Mouse (Mus musculus) heart, postnatal 0 days (tissue): Measurements from ENCODE around the gene Tspear. TPM values are rescaled to one million over a fixed set of nuclear protein-coding genes. Genes with fewer than 3 reads are reported as not detected.
"Not testable (repeated sequence)": the region's sequence is repeated elsewhere in the genome, so short reads cannot be mapped to it uniquely, and the experiment has no call there.

Source experiments
- ATAC-seq: fragments of 200-750 bp; cut with Nextera tagmentation; 2 replicates; pipeline ENCODE4 v1.8.0; 2017; ENCODE audit warnings: low read depth, moderate number of reproducible peaks, moderate library complexity; ENCODE audit not compliant: insufficient read depth
- DNase-seq: peaks from one replicate; pipeline ENCODE4 v3.0.0-alpha.2; 2016; ENCODE audit warnings: low spot score
- H3K27ac ChIP-seq: fragments of 300-500 bp; sonication (generic); 2 replicates; pipeline ENCODE4 v1.5.1; 2014; ENCODE audit warnings: low read depth, mild to moderate bottlenecking
- H3K27me3 ChIP-seq: fragments of 300-500 bp; sonication (generic); 2 replicates; pipeline ENCODE4 v1.6.1; 2014; ENCODE audit warnings: low read length, mixed read lengths; ENCODE audit not compliant: control insufficient read depth, insufficient read depth
- H3K36me3 ChIP-seq: fragments of 300-500 bp; sonication (generic); replicated peaks from 2 replicates; pipeline ENCODE4 v1.6.1; 2014; ENCODE audit warnings: low read length, mixed read lengths; ENCODE audit not compliant: control insufficient read depth, insufficient read depth
- H3K4me1 ChIP-seq: fragments of 300-500 bp; sonication (generic); 2 replicates; pipeline ENCODE4 v1.6.1; 2014; ENCODE audit warnings: antibody characterized with exemption; ENCODE audit not compliant: control insufficient read depth, insufficient read depth
- H3K4me2 ChIP-seq: fragments of 300-500 bp; sonication (generic); 2 replicates; pipeline ENCODE4 v1.6.1; 2014; ENCODE audit warnings: low read depth, mild to moderate bottlenecking, low read length, moderate library complexity
- H3K4me3 ChIP-seq: fragments of 300-500 bp; sonication (generic); 2 replicates; pipeline ENCODE4 v1.5.1; 2014; ENCODE audit warnings: low read depth, low read length
- H3K9ac ChIP-seq: fragments of 300-500 bp; sonication (generic); replicated peaks from 2 replicates; pipeline ENCODE4 v1.6.1; 2014; ENCODE audit warnings: low read depth, low read length, mixed read lengths
- H3K9me3 ChIP-seq: fragments of 300-500 bp; sonication (generic); replicated peaks from 2 replicates; pipeline ENCODE4 v1.6.1; 2016; ENCODE audit warnings: low read length; ENCODE audit not compliant: control insufficient read depth
- CTCF ChIP-seq: IDR thresholded peaks from 2 replicates; pipeline ENCODE4 v1.5.1; 2016; ENCODE audit warnings: antibody characterized with exemption, control low read depth, low read depth
- EP300 ChIP-seq: IDR thresholded peaks from 2 replicates; pipeline ENCODE4 v1.6.1; 2016; ENCODE audit warnings: antibody characterized with exemption, low read depth
- WGBS: fragments of 180-500 bp; shearing (Covaris S2); extraction: QIAGEN DNeasy Blood & Tissue Kit; methylation state at CpG from one replicate; pipeline ENCODE4 v1.1.7; 2014; 5-methylcytosine and 5-hydroxymethylcytosine counted together
- polyA plus RNA-seq: library from polyadenylated mRNA; unstranded; fragments of >200 nt; fragmentation: Nextera tagmentation; extraction: Ambion mirVana; gene quantifications from 2 replicates; pipeline ENCODE4 v1.2.1, GENCODE M21; 2015
- total RNA-seq: library from RNA; depleted of rRNA; stranded (reverse); fragments of >200 nt; gene quantifications from 2 replicates; pipeline ENCODE4 v1.2.3, GENCODE M21; 2014; ENCODE audit warnings: low replicate concordance

The Tspear gene
- total and polyA plus RNA-seq, 2 experiments from 2014 or later: 1.1 TPM; not detected in 1

DNA sequence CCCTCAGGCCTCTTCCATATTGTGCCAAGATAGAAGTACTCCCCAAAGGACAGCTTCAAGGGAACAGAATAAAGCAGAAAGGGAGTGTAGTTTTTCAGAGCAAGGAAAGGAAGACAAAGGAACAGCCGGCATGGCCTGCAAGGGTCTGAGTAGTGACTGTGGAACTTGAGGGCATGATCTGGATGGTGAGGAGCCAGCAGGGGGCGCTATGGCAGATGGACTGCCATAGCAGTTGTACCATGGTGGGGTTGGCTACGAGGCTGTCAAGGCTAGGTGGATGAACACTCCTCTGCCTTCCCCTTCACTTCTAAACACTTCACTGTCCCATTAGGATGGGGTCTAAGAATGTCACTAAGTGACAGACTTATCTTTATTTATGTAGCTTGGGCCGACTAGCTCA lies 42.9 kb downstream of the Tspear start:
- Histone ChIP-seq H3K4me2 (no peak overlapping the region), H3K27ac (no peak overlapping the region), H3K4me1 (no peaks in the 10 kb centered on the region), H3K4me3 (no peak overlapping the region), H3K9ac (no peak overlapping the region), H3K27me3 (no peaks in the 10 kb centered on the region), H3K36me3 (no peaks in the 10 kb centered on the region), H3K9me3 (no peaks in the 10 kb centered on the region)
- no peak for DNase-seq
- 49% methylated on average over 4 of the region's 4 CpGs for WGBS
- no peak for TF ChIP-seq EP300
- TF ChIP-seq CTCF: no peak; the same call in 1 of the 2 replicates
- no peak for ATAC-seq

DNA sequence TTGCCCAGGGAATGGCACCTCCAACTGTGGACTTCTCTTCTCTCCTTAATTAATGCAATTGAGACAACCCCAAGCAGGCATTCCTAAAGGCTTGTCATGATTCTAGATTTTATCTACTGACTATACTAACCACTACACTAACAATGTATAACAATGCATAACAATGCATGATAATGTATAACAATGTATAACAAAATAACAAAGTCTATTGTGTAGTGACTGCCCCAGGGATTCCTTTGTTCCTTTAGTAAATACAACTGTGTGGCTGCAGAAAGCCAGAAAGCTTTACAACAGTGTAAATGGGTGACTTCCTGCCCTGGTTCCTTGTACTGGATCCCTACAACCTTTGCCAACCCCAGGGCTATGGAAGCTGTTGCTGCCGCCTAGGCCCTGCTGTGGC lies 49.6 kb downstream of the Tspear start:
- no peak overlapping the region for H3K27ac ChIP-seq
- H3K4me2 ChIP-seq: no peak overlapping the region
- H3K4me1 ChIP-seq: no peaks in the 10 kb centered on the region
- H3K9ac ChIP-seq: no peak overlapping the region
- TF ChIP-seq EP300 (no peak), CTCF (no peak)
- DNase-seq (no peak), ATAC-seq (no peak)
- no peak overlapping the region for H3K4me3 ChIP-seq
- no peaks in the 10 kb centered on the region for H3K27me3 ChIP-seq
- no peaks in the 10 kb centered on the region for H3K36me3 ChIP-seq
- H3K9me3 ChIP-seq: no peaks in the 10 kb centered on the region; the same call in 1 of the 2 replicates
- 86% methylated on average over 1 of the region's 1 CpGs for WGBS

DNA sequence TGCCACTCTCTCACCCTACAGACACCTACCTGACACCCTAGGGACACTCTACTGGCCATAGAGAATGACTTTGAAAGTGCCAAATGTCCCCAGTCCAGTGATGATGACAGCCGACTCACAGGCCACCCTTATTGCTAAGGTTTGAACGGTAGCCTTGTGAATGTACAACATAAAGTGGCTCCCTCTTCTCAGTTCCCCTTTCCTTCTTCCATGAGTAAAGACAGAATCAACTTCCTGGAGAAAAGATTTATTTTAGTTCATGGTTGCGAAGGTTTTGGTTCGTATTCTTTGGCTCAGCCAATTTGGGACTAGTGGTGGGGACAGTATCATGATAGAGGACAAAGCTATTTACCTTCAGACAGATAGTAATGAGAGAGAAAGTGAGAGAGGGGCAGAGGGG lies 52.6 kb downstream of the Tspear start:
- Histone ChIP-seq H3K36me3 (no peaks in the 10 kb centered on the region), H3K4me1 (no peaks in the 10 kb centered on the region), H3K4me3 (no peak overlapping the region), H3K4me2 (no peak overlapping the region), H3K9ac (no peak overlapping the region), H3K27ac (no peak overlapping the region), H3K9me3 (no peaks in the 10 kb centered on the region; the same call in 1 of the 2 replicates), H3K27me3 (no peaks in the 10 kb centered on the region)
- WGBS: 76% methylated on average over 4 of the region's 4 CpGs
- no peak for ATAC-seq
- TF ChIP-seq EP300: no peak
- TF ChIP-seq CTCF: no peak
- no peak for DNase-seq

DNA sequence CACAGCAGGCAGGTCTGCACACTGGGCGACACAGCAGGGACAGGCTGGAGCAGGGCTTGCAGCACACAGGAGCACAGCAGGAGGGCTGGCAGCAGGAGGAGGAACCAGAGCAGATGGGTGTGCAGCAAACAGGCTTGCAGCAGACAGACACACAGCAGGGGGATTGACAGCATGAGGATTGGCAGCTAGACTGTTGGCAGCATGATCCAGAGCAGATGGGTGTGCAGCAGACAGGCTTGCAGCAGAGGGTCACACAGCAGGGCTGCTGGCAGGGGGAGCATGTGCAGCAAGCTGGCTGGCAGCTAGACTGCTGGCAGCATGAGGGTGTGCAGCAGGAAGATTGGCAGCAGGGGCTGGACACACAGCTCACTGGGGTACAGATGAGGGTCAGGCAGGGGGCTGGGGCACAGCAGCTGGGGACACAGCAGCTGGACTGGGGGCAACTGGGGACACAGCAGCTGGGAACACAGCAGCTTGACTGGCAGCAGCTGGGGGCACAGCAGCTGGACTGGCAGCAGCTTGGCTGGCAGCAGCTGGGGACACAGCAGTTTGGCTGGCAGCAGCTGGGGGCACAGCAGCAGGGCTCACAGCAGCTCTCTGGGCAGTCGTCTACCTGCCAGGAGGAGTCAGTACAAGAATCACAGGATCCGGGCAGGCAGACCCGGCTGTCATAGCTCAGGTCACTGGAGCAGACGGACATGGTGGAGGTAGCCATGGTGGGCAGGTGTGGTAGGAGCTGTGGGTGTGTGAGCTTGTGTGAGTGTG lies 55.7 kb downstream of the Tspear start, which contains the start of gene Gm18596:
Gene Gm18596 (minus strand): TSS at position 715 of the 765 bp plus-strand sequence.
- WGBS: 53% methylated on average over 4 of the region's 5 CpGs
- not testable (repeated sequence) for H3K4me2 ChIP-seq, H3K27me3 ChIP-seq, H3K4me1 ChIP-seq, H3K27ac ChIP-seq, ATAC-seq, H3K4me3 ChIP-seq, DNase-seq, H3K9ac ChIP-seq, H3K36me3 ChIP-seq, H3K9me3 ChIP-seq

DNA sequence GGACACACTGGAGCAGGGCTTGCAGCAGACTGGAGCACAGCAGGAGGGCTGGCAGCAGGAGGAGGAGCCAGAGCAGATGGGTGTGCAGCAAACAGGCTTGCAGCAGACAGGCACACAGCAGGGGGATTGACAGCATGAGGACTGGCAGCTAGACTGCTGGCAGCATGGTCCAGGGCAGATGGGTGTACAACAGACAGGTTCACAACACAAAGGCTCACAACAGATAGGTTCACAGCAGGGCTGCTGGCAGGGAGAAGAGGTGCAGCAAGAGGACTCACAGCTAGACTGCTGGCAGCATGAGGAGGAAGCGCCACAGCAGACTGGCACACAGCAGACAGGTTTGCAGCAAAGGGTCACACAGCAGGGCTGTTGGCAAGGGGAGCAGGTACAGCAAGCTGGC lies 64.3 kb downstream of the Tspear start:
- H3K36me3 ChIP-seq, DNase-seq, H3K27ac ChIP-seq, H3K4me2 ChIP-seq, H3K4me1 ChIP-seq, H3K9me3 ChIP-seq, H3K9ac ChIP-seq, H3K4me3 ChIP-seq, ATAC-seq, H3K27me3 ChIP-seq: not testable (repeated sequence)
- WGBS: 53% methylated on average over 1 of the region's 1 CpGs

DNA sequence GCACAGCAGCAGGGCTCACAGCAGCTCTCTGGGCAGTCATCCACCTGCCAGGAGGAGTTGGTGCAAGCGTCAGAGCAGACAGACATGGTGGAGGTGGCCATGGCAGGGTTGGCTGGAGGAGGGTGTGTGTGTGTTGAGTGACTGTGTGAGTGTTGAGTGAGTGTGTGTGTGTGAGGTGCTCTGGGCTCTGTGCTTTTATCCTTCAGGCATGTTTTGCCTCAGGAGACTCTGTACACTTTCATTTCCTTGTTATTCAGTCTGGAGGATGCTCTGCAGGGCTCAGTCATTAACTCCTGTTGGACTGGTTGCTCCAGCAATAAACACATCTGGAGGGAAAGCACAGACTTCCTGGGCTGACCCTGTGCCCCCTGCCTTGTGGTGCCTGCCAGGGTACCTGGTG lies 64.9 kb downstream of the Tspear start, which contains the start of gene Gm9736:
Gene Gm9736 (minus strand): TSS at position 101 of the 400 bp plus-strand sequence.
- H3K4me2 ChIP-seq, H3K4me1 ChIP-seq, H3K9me3 ChIP-seq, H3K36me3 ChIP-seq, DNase-seq, H3K27ac ChIP-seq, ATAC-seq, H3K9ac ChIP-seq, H3K4me3 ChIP-seq, H3K27me3 ChIP-seq: not testable (repeated sequence)
- WGBS: 13% methylated on average over 1 of the region's 1 CpGs

DNA sequence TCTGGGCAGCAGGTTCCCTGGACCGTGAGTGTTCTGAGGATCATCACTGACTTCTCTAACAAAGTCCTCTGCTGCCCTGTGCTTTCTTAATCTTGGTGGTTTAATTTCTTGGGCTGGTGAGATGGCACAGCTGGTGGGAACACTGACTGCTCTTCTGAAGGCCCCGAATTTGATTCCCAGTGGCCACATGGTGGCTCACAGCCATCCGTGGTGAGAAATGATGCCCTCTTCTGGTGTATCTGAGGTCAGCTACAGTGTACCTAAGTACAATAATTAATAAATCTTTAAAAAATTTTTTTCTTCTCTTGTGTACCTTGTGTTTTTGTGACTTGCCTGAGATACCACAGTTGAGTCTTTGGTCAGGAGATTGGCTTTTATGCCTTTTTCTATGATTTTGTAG lies 65.9 kb downstream of the Tspear start:
- H3K9ac ChIP-seq, H3K27me3 ChIP-seq, ATAC-seq, DNase-seq, H3K27ac ChIP-seq, H3K36me3 ChIP-seq, H3K4me3 ChIP-seq, H3K9me3 ChIP-seq, H3K4me1 ChIP-seq, H3K4me2 ChIP-seq: not testable (repeated sequence)
- 65% methylated on average over 3 of the region's 3 CpGs for WGBS
